Mouse (Mus musculus) adrenal gland, postnatal 25 days (tissue): ENCODE measurements around the gene BC004004. TPM values are rescaled to one million over a fixed set of nuclear protein-coding genes. Genes with fewer than 3 reads are reported as not detected.
"Not testable (repeated sequence)": the region's sequence is repeated elsewhere in the genome, so short reads cannot be mapped to it uniquely, and the experiment has no call there.

Experiments used
- DNase-seq: peaks from one replicate; pipeline ENCODE4 v3.0.0; 2021; ENCODE audit warnings: mixed read lengths
- total RNA-seq: library from RNA; stranded (reverse); gene quantifications from 2 replicates; pipeline ENCODE4 v1.2.3, GENCODE M21; 2021

BC004004 gene
- total RNA-seq, 1 experiment from 2014 or later = 116 TPM

DNA sequence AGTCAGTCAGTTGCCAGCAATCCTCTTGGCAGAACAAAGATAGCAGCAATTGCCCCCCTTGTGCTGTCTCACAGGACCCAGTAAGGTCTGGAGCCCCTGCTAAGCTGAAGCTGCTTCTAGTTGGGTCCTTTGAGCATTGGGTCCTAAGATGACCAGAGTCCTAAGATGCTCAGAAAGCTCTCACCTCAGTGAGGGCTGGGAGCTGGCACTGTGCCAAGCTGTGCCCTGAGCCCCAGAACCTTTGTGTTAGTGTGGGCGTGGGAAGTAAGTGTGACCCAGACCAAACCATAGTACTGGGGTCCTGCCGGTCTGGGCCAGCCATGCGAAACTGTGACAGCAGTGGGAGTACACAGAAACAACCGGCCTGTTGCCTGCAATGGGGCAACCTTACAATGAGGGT is 30.7 kb downstream of the BC004004 start:
- no peak for DNase-seq

DNA sequence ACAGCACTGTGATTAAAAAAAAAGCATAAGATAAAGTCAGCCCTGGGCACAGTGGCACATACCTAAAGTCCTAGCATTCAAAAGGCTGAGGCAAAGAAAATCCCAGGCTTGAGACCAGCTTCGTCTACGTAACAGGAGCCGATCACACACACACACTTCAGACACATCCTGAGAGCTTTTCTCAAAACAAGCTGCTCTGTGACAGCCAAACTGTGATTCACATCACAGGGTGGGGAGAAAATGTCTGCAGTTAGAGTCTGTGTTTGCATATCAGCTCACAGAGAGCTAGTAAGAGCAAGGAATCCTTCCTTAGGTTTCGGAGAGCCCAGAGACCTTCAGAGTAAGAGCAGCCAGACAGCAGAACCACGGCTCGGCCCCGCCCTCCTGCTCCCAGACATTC is 32.3 kb downstream of the BC004004 start:
- DNase-seq = no peak

DNA sequence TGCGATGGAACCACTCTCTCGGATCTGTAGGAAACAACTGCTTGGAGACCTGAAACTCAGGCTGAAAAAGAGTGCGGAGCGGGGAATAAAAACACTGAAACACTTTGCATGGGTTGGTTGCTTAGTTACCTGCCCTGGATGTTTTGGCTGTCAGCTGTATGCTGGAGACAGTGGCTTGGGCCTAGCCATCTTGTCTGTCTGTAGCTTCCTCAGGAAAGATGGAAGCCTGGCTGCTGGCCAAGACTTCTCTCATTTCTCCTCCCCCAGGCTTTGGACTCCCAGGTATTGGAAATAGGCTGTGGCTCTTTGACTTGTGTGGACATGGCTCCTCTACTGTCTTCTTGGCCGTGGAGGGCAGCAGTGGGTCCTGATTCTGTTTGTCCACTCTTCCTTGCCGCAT is 32.8 kb downstream of the BC004004 start:
- DNase-seq = no peak

DNA sequence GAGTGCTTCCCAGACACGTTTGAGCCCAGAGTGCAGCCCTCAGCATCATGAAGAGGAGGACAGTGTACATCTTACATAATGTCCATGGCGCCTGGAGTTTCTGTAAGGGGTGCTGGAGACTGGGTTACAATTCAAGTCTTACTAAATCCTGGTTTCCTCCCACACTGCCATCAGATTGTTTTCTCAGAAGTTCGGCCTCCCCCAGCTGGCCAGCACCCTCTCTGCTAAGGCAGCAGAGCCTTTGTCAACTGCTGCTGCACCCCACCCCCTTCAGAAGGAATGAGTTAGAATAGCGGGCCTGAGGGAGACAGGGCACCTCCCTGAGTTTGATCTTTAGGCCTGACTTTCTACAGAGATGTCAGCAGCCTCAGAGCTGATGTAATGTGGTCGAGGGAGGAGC is 33.6 kb downstream of the BC004004 start:
- no peak for DNase-seq

DNA sequence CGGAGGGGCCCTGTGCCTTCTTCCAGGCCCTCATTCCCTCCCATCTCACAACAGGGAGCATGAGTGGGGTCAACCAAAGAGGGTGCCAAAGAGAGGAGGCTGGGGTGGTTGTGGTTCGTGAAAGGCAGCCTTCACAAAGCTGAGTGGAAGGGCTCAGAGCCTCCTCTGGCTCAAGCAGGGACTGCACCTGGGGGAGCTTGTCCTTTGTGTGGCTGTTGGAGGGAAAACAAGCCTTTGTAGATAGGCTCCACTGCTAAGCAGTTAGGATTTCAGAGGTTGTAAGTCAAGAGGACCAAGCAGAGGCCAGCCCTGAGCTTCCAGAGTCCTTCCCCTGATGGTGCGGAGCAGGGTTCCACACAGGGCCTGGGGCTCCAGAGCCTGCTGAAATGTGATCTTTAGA is 34.5 kb downstream of the BC004004 start:
- no peak for DNase-seq

DNA sequence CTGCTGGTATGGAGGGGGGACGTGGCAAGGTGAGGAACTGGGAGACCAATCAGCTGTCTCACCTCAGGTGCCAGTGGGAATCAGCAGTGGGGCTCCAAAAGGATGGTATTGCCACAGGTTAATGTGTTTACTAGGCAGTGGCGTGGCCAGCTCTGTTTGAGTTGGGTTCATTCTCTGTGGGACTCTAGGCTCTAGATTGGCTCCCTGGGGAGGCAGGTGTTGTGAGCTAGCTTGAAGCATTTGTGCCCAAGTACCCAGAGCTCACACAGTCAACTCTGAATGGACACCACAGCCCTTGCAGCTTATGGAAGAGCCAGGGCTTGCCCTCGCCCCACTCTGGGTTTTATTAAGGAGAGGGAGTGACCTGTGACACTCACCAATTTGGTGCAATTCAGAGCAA is 35.3 kb downstream of the BC004004 start:
- no peak for DNase-seq

DNA sequence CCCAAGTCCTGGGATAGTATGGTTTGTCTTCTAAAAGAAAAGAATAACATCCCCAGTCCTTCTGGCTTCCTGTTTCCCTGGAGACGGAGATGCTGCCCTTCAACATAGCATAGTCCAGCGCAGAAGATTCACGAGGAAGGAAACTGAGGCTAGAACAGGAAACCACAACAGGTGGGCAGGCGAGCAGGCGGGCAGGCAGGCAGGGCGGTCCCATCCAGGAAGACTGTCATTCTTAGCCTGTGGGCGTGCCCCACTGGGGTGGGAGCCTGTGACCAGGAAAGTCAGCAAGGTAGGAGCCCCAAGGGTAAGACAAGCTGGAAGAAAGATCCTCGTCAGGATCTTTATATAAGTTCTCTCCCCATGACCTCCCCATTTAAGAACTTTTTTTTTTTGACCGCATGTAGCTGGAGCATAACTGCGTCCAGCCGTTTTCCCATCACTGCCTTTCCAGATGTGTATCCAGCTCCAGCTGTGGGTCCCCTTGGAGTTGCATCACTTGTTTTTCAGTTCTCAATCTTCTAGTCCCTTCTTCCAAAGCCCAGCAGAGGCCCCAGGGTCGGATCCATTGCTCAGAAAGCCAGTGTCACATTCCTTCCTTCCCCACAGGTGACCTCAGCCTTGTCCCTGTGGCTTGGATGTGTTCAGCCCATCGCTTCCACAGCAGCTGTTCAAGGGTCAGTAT is 35.9 kb downstream of the BC004004 start:
- DNase-seq = no peak

DNA sequence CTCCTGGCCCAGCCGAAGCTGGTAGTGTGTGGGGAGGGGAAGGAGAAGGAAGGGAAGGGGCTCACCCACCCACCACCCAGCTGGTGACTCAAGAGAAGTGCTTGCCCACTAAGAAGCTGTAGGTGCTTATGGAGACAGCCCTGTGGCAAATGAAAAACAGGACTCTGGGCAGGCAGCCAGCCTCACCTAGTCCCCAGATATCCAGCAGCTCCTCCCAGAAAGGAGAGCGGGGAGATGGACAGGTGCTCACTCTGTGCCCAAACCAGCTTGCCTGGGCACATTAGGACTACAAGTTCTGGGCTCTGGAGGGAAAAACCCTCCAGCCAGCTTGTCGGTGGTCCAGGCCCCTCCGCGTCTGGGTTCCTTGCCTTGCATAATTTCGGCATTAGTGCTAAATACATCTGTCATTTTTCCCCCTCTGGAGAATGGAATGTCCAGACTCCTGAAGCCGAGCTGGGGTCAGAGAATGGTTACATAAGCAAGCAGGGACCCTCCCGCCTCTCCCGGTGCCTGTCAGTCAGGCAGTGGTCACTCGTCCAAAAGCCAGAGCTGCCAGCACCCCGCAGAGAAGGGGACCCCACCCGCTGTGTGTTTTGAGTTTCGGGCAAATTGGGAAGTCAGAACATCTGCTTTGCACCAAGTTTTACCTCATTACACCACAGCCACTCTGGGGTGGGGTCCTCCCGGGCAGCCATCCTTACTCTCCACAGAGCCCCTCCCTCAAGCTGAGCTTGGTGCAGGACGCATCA is 36.6 kb downstream of the BC004004 start:
- no peak for DNase-seq

DNA sequence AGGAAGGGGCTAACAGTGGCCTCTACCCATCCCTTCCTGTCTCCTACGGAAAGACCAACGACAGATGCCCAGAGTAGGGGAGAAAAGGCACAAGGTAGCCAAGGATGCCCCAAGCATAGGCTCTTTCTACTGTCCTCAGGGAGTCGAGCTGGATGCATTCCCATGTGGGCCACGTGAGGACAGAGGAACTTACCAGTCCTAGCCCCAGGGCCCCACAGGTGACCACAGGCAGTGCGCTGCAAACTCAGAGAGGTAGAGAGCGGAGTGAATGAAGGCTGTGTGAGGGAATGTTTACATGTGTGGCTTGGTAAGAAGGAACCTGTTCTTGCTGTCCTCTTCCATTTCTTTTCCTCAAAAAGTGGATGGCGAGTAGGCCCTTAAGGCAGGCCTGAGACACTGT is 37.3 kb downstream of the BC004004 start:
- DNase-seq = no peak

DNA sequence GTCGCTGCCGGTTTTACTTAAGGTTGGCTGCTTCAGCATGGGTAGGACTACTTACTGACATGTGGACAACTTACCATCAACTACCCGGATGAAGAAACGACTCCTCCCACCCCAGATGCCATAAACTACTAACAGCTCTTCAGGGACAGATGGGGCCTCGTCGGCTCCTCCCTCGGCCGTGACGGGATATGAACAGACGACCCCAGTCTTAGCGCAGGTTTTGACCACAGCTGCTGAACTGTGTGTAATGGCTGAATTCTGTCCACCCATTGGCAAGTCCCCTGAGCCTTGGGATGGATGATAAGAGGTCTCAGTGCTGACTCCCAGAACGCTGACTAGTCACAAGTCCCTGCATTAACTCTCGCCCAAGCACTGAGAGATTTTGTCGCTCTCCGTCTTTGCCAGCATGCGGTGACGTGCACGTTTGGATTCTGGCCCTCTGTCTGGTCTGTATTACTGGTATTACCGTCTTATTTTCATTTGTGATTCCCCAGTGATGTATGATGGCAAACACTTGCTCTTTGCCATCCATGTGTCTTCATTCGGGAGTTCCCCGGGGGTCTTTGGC is 41.6 kb downstream of the BC004004 start:
- DNase-seq = no peak

DNA sequence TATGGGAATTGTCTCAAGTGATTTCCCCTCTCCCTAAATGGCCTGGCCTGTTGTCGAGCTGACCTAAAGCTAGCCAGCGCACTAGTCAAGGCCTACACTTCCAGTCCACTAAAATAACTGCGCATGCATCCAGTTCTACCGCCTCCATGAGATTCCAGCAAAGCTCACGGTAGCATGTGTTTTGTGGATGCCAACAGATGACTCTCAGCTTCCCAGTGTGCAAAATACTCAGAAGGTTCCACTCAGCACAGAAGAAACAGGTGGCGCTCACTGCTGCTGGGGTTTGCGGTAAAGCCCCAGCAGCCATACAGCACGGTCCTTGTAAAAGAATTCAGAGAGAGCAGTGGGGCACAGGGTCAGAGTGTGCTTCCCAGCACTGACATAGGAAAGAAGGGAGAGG is 43.0 kb downstream of the BC004004 start:
- no peak for DNase-seq

DNA sequence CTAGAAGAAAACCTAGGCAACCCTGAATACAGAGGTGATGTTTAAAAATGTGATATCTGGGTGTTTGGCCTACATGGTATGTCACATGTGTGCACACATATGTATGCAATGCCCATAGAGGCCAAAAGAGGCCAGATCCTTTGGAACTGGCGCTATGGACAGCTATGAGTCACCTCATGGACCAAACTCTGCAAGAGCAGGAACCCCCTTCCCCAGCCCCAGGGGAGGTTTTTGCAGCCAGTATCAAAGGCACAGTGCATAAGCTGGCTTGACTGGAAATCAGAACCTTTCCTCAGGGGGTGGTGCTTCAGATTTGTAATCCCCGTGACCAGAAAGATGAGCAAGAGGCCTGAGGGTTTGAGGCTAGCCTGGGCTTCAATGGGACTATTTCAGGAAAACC is 43.5 kb downstream of the BC004004 start:
- DNase-seq = no peak

DNA sequence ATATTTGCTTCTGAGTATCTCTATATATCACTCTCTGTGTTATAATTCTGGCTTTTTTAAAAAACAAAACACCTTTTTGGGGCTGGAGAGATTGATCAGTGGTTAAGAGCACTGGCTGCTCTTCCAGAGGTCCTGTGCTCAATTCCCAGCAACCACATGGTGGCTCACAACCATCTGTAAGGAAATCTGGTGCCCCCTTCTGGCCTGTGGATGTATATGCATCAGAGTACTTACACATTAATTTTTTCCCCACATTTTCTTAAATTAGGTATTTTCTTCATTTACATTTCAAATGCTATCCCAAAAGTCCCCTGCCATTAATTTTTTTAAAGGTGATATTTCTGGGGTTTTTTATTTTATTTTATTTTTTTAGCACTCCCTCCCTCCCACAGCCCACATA is 44.7 kb downstream of the BC004004 start:
- DNase-seq = no peak

DNA sequence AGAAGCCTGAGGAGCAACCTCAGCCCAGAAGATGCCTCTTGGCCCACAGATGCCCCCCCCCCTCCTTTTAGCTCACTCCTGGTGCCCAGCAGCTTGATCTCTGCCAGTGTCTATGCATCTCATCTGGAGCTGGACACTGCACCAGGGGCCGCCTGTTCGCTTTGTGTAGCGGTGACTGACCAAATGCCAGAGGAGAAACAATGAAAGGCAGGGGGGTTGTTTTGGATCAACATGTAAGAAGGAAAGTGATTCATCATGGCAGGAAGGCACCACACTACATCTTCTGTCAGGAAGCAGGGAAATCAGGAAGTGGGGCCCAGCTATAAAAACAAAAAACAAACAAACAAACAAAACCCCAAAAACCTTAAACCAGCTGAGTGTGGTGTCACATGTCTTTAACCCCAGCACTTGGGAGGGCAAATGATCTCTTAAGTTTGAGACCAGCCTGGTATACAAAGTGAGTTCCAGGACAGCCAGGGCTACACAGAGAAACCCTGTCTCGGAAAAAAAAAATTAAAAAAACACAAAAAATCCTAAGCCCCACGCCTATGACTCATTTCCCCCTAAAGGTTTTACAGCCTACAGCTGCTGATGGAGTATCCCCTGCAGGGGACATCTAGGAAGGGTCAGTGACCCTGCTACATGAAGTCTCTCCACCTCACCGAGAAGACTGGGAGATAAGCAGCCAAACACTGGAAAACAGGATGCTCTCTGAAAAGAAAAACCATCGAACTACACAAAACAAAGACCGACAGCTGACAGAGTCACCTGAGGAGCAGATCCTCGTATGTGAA is 47.3 kb downstream of the BC004004 start:
- DNase-seq = no peak

DNA sequence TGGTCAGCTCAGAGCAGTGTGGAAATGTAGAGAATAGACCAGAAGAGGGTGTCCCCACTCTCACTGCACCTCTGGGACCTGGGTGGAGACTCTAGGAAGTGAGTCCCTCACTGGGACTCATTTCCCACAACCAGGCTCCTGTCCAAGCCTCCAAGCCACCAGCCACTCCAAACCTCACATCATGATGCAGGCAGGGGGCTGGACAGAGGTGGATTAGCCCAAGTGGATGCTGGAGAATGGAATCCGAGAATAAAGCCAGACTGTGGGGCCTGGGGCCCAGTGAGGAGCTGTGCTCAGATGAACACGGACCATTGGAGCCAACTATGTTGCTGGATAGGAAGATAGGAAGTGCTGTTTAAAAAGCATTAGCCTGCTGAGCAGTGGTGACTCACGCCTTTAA is 48.3 kb downstream of the BC004004 start:
- DNase-seq = no peak

DNA sequence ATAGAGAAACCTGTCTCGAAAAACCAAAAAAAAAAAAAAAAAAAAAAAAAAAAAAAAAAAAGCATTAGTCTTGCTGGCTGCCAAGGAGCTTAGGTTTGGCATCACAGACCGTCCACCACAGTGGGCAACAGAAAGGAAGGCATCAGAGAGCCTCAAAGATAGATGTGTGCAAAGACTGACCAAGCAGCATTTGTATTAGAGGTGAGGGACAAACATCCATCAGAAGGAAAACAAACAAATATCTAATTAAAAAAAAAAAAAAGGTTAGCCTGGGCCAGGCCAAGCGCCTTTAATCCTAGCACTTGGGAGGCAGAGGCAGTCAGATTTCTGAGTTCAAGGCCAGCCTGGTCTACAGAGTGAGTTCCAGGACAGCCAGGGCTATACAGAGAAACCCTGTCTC is 48.8 kb downstream of the BC004004 start, which contains the start of gene Pi16:
Gene Pi16, plus strand, starts transcription at position 301 of the 400 bp plus-strand sequence.
- DNase-seq = not testable (repeated sequence)

DNA sequence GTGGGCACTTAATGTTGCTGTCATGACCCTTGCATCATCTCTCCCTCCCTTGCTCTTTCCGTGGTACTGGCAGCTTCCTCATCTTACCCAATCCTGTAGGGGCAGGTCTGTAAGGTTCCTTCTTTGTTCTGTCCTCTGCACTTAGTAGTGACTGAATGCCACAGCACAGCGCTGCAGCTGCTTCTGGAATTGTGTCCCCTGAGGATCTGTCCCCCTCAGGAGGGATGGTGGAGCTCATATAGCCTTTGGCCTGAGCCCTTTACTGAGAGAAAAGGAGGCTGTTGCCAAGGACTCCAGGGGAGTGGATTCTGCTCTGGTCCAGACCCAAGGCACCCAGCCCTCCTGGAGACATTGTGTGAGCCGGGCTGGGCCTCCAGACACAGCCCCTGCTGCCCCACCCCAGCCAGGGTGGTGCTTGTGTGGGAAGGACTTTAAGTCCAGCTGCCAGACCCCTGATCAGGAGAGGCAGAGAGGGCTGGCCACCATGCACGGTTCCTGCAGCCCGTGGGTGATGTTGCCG is 50.2 kb downstream of the BC004004 start:
- no peak for DNase-seq

DNA sequence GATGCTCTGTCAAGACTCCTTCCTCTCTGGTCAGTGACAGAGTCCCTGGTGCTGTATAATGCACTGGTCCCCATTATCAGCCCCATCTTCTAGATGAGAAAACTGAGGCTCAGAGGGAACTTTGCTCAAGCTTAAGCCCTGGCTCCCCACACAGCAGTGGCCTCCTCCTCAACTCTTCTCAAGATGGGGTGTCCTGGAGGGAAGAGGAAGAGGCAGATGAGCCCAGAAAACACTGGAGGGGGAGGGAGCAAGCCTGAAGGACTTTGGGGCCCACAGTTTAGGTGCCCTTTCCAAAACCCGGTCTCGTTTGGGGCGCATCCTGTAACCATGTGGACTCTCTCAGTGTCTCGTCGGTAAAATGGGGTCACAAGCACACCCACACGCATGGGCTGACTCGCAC is 50.9 kb downstream of the BC004004 start:
- no peak for DNase-seq

DNA sequence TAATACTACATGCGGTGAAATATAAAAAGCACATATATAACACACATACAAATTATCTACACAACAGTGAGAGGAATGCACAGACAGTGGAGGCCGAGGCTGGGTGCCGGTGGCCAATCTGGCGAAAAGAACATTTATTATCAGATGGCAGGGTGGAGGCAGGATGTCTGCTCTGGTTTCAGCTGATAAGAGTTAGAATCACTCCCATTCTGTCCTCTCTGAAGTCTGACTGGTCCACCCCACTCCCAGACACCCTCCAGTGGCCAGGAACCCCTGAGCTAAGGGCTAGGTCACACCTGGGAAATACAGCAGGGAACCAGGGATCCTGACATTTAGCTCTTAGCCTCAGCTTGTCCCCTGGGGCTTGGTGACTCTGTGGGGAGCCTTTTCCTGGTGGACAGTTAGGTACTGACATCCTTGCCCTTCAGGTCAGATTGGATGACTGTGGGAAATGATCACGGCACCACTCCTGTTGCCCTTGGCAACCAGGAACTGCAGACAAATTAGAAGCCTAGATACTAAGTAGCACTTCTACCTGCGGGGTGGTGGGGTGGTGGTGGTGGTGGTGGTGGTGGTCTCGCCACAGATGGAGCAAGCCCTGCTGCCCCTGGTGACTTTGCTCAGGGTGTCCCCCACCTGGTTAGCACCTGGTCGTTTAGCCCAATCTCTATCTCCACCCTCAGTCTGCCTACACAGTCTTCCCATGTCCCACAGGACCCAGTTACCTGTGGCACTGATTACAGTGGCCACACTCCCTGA is 51.5 kb downstream of the BC004004 start:
- DNase-seq = no peak

DNA sequence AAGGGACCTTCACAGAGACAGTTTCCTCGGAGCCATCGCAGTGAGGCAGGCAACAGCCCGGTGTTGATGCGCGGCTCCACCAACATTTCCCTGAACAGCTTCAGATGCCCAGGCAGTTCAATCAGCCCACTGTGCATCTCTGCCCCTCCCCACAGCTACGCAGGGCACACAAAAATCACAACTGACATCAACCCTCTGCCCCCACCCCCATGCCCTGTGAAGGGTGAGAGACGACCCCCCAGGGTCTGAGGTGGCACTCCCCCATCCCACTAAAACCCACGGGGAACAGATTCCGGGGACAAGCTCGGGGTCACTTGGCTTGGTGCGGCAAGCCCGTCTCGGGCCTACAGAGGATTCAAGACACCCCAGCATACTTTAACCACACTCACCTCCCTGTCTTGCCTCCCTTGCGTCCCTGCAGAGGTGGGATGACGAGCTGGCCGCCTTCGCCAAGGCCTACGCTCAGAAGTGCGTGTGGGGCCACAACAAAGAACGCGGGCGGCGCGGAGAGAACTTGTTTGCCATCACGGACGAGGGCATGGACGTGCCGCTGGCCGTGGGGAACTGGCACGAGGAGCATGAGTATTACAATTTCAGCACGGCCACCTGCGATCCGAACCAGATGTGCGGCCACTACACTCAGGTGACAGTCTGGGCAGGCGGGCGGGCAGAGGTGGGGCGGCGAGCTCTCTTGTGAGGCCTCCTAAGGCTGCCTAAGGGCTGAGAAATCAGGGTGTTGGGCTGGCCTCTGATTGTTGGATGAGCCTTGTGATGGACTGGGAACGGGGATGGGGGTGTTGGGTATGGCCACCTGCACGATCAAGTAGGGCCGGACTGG is 53.4 kb downstream of the BC004004 start:
- DNase-seq = no peak

DNA sequence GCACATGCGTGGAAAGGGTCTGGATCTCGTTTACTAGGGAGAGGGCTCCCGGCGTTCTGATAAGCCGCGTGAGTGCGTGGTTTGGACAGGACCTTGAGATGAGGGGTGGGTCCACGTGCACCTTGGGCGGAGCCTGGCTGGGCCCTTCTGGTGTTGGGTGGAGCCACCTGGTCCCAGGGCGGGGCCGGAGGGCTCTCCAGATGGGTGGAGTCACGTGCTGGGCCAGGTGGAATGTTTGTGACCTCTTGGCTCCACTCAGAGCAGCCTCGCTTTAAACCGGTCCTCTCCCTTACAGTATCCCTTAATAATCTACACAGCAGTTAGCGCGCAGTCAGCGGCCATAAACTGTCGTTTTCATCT is 54.0 kb downstream of the BC004004 start:
- no peak for DNase-seq
